Mouse (Mus musculus) embryonic facial prominence, embryonic 14.5 days (tissue): Measurements from ENCODE around the gene BC034090. TPM values are rescaled to one million over a fixed set of nuclear protein-coding genes. Genes with fewer than 3 reads are reported as not detected.
"Not testable (repeated sequence)": the region's sequence is repeated elsewhere in the genome, so short reads cannot be mapped to it uniquely, and the experiment has no call there.

ENCODE experiments used
- ATAC-seq: fragments of 200-750 bp; cut with Nextera tagmentation; 2 replicates; pipeline ENCODE4 v1.8.0; 2017; ENCODE audit warnings: low read depth, moderate number of reproducible peaks, moderate TSS enrichment
- DNase-seq: peaks from one replicate; pipeline ENCODE4 v3.0.0-alpha.2; 2015; ENCODE audit warnings: low spot score
- H3K27ac ChIP-seq: fragments of 300-500 bp; sonication (generic); replicated peaks from 2 replicates; pipeline ENCODE4 v1.5.1; 2014; ENCODE audit warnings: low read depth, mild to moderate bottlenecking, low read length, moderate library complexity
- H3K27me3 ChIP-seq: fragments of 300-500 bp; sonication (generic); replicated peaks from 2 replicates; pipeline ENCODE4 v1.6.1; 2014; ENCODE audit warnings: low read length; ENCODE audit not compliant: control insufficient read depth, insufficient read depth
- H3K36me3 ChIP-seq: fragments of 300-500 bp; sonication (generic); 2 replicates; pipeline ENCODE4 v1.6.1; 2014; ENCODE audit warnings: low read length, mixed read lengths; ENCODE audit not compliant: control insufficient read depth, insufficient read depth
- H3K4me1 ChIP-seq: fragments of 300-500 bp; sonication (generic); 2 replicates; pipeline ENCODE4 v1.6.1; 2014; ENCODE audit warnings: antibody characterized with exemption, low read length; ENCODE audit not compliant: control insufficient read depth, insufficient read depth
- H3K4me2 ChIP-seq: fragments of 300-500 bp; sonication (generic); 2 replicates; pipeline ENCODE4 v1.6.1; 2014; ENCODE audit warnings: low read depth, mild to moderate bottlenecking, low read length, moderate library complexity, mixed read lengths
- H3K4me3 ChIP-seq: fragments of 300-500 bp; sonication (generic); 2 replicates; pipeline ENCODE4 v1.5.1; 2014; ENCODE audit warnings: low read depth, mild to moderate bottlenecking, low read length
- H3K9ac ChIP-seq: fragments of 300-500 bp; sonication (generic); 2 replicates; pipeline ENCODE4 v1.6.1; 2014; ENCODE audit warnings: low read depth, mild to moderate bottlenecking, low read length, moderate library complexity, mixed read lengths
- H3K9me3 ChIP-seq: fragments of 300-500 bp; sonication (generic); 2 replicates; pipeline ENCODE4 v1.6.1; 2016; ENCODE audit warnings: low read length; ENCODE audit not compliant: control insufficient read depth
- WGBS: fragments of 180-500 bp; shearing (Covaris S2); extraction: QIAGEN DNeasy Blood & Tissue Kit; methylation state at CpG from one replicate; pipeline ENCODE4 v1.1.7; 2014; 5-methylcytosine and 5-hydroxymethylcytosine counted together
- polyA plus RNA-seq: library from polyadenylated mRNA; unstranded; fragments of >200 nt; fragmentation: Nextera tagmentation; extraction: Ambion mirVana; gene quantifications from 2 replicates; pipeline ENCODE4 v1.2.1, GENCODE M21; 2014

The BC034090 gene
- polyA plus RNA-seq, 1 experiment from 2014 or later = 4.6 TPM

- Histone ChIP-seq H3K36me3 (no peaks in the 10 kb centered on the region), H3K27me3 (no peaks in the 10 kb centered on the region), H3K4me1 (peaks cover 7% of the 10 kb centered on the region; the same call in 1 of the 2 replicates), H3K9ac (no peak overlapping the region), H3K4me3 (no peak overlapping the region), H3K27ac (no peak overlapping the region), H3K9me3 (no peaks in the 10 kb centered on the region), H3K4me2 (no peak overlapping the region)
- WGBS = 88% methylated on average over 4 of the region's 4 CpGs
- ATAC-seq (no peak), DNase-seq (no peak)
Observed at GRCm38 (mm10) chr1:155275793-155276192, 31.5 kb upstream of the BC034090 start.

GRCm38 (mm10) chr1:155274976-155275375 lies 30.7 kb upstream of the BC034090 start:
- Histone ChIP-seq H3K36me3 (no peaks in the 10 kb centered on the region), H3K27ac (no peak overlapping the region), H3K4me2 (no peak overlapping the region), H3K4me1 (0 out of 2 replicates have a peak, but pooled peaks cover 3% of the 10 kb centered on the region), H3K9ac (no peak overlapping the region), H3K4me3 (no peak overlapping the region), H3K9me3 (no peaks in the 10 kb centered on the region), H3K27me3 (no peaks in the 10 kb centered on the region)
- 77% methylated on average over 3 of the region's 3 CpGs for whole genome bisulfite sequencing
- ATAC-seq (no peak), DNase-seq (no peak)

- Histone ChIP-seq H3K27me3 (no peaks in the 10 kb centered on the region), H3K9ac (no peak overlapping the region), H3K27ac (no peak overlapping the region), H3K4me3 (no peak overlapping the region), H3K36me3 (no peaks in the 10 kb centered on the region), H3K4me1 (0 out of 2 replicates have a peak, but pooled peaks cover 3% of the 10 kb centered on the region), H3K4me2 (no peak overlapping the region), H3K9me3 (no peaks in the 10 kb centered on the region)
- no peak for DNase-seq
- ATAC-seq = no peak
- WGBS = 93% methylated on average over 4 of the region's 4 CpGs
Observed at GRCm38 (mm10) chr1:155272953-155273352, 28.7 kb upstream of the BC034090 start.

GRCm38 (mm10) chr1:155262496-155262895 lies 18.3 kb upstream of the BC034090 start:
- H3K9me3 ChIP-seq, H3K4me2 ChIP-seq, H3K9ac ChIP-seq, H3K27ac ChIP-seq, H3K36me3 ChIP-seq, DNase-seq, ATAC-seq, H3K4me1 ChIP-seq, H3K27me3 ChIP-seq, H3K4me3 ChIP-seq: not testable (repeated sequence)
- 93% methylated on average over 10 of the region's 10 CpGs for WGBS

GRCm38 (mm10) chr1:155254309-155254708 lies 10.1 kb upstream of the BC034090 start:
- DNase-seq (no peak), ATAC-seq (no peak)
- H3K4me2 ChIP-seq = no peak overlapping the region
- no peaks in the 10 kb centered on the region for H3K36me3 ChIP-seq
- H3K4me3 ChIP-seq = no peak overlapping the region
- no peak overlapping the region for H3K9ac ChIP-seq
- WGBS = 84% methylated on average over 7 of the region's 8 CpGs
- H3K27ac ChIP-seq = no peak overlapping the region
- H3K9me3 ChIP-seq = no peaks in the 10 kb centered on the region
- no peaks in the 10 kb centered on the region for H3K4me1 ChIP-seq
- H3K27me3 ChIP-seq = no peaks in the 10 kb centered on the region

- no peak for ATAC-seq
- H3K9ac ChIP-seq = no peak overlapping the region
- H3K4me2 ChIP-seq = no peak overlapping the region
- H3K27me3 ChIP-seq = no peaks in the 10 kb centered on the region
- H3K9me3 ChIP-seq = no peaks in the 10 kb centered on the region
- H3K27ac ChIP-seq = no peak overlapping the region
- H3K4me3 ChIP-seq = no peak overlapping the region
- H3K36me3 ChIP-seq = no peaks in the 10 kb centered on the region
- WGBS = 60% methylated on average over 12 of the region's 12 CpGs
- DNase-seq = no peak
- no peaks in the 10 kb centered on the region for H3K4me1 ChIP-seq
Observed at GRCm38 (mm10) chr1:155253126-155253525, 8.9 kb upstream of the BC034090 start.

GRCm38 (mm10) chr1:155252631-155253121 lies 8.4 kb upstream of the BC034090 start:
- WGBS = 45% methylated on average over 6 of the region's 6 CpGs
- no peak overlapping the region for H3K4me3 ChIP-seq
- H3K4me2 ChIP-seq = no peak overlapping the region
- no peaks in the 10 kb centered on the region for H3K9me3 ChIP-seq
- no peaks in the 10 kb centered on the region for H3K27me3 ChIP-seq
- no peak overlapping the region for H3K9ac ChIP-seq
- no peaks in the 10 kb centered on the region for H3K36me3 ChIP-seq
- no peak for DNase-seq
- no peaks in the 10 kb centered on the region for H3K4me1 ChIP-seq
- no peak overlapping the region for H3K27ac ChIP-seq
- ATAC-seq = no peak

- Histone ChIP-seq H3K36me3 (no peaks in the 10 kb centered on the region), H3K27ac (no peak overlapping the region), H3K4me2 (no peak overlapping the region), H3K4me1 (no peaks in the 10 kb centered on the region), H3K4me3 (no peak overlapping the region), H3K9me3 (no peaks in the 10 kb centered on the region), H3K9ac (no peak overlapping the region), H3K27me3 (no peaks in the 10 kb centered on the region)
- no peak for ATAC-seq
- no peak for DNase-seq
- 73% methylated on average over 5 of the region's 5 CpGs for WGBS
Observed at GRCm38 (mm10) chr1:155251596-155251995, 7.4 kb upstream of the BC034090 start.

GRCm38 (mm10) chr1:155250531-155251135 lies 6.4 kb upstream of the BC034090 start:
- WGBS = 44% methylated on average over 4 of the region's 4 CpGs
- no peaks in the 10 kb centered on the region for H3K9me3 ChIP-seq
- no peak overlapping the region for H3K4me2 ChIP-seq
- H3K4me1 ChIP-seq = no peaks in the 10 kb centered on the region
- H3K9ac ChIP-seq = no peak overlapping the region
- no peak for ATAC-seq
- no peak overlapping the region for H3K27ac ChIP-seq
- no peak for DNase-seq
- no peaks in the 10 kb centered on the region for H3K36me3 ChIP-seq
- no peaks in the 10 kb centered on the region for H3K27me3 ChIP-seq
- H3K4me3 ChIP-seq = no peak overlapping the region
